Mouse (Mus musculus) right cerebral cortex, postnatal 14 days (tissue): ENCODE results near the gene Isyna1.

ENCODE experiments used
- DNase-seq: peaks from one replicate; pipeline ENCODE4 v3.0.0; 2022

The Isyna1 gene

DNA sequence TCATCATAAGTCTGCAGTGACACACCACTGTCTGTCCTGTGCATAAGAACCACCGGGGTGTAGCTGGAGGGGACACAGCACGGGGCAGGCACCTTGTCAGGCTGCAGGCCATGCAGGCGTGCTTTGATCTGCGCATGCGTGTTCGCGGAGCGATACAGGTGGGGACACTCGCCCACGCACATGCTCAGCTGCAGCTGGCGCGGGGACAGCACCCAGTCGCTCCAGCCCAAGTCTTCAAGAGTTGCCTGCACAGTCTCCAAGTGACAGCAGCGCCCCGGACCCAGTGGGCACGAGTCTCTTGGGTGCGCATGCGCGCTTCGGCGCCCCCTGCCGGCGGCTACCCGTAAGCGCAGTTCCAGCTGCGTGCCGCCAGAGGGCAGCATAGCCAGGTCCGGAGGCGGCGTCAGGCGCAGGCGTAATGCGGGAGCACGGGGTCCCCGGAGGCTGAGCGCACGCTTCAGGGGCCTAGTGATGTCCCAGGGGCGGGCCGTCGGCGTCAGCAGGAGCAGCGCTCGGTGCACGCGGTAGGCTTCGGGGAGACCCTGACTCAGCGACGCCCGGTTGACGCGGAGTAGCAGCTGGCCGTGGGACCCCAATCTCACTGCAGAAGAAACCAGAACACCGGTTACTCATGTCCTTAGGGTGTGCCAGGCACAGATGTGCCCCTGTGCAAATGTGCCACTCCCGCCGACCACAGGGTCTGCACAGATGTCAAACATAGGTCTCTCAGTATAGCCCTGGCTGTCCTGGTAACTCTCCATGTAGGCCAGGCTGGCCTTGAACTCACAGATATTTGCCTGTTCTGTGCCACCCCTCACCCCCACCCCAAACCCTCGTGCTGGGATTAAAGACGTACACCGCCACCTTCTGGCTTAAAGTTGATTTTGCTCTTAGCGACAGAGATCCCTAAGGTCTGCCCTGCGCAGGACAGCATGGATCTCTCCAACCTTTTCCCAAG, 35.7 kb downstream of the Isyna1 start:
- peak; percentile 84 for DNase-seq

DNA sequence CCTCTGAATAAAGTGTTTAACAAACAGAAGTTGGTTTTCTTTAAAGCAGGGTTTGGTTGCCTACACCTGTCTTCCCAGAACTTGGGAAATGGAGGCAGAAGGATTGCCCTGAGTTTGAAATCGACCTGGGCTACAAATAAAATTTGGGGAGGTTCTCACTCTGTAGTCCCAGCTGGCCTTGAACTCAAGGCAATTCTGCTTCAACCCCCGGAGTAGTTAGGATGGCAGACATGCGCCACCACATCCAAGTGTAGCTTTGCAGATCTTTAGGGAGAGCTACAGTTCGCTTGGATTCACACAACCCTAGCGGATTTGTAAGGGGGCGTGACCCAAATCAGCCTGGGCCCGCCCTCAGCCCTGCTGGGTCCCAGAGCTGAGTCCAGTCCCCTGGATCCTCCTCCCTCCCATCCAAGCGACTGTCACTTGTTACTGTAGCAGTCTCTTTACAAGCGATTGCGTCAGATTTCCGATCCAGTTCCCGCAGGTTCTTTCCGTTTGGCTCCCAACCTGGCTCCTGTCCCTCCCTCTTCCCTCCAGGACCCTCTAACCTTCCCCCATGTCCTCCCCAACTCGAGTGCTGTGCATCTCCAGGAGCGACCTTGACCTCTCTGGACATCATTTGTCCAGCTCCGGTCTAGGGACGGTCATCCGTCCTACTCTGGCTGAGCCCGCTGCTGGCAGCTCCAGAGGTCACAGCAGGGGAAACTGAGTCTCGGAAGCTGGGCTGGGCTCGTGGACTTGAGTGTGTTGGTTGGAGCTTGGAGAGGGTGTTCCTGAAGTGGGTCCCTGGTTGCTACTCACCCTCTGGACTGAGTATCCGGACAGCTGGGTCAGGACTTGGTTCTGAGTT, 36.6 kb downstream of the Isyna1 start:
- no peak for DNase-seq

DNA sequence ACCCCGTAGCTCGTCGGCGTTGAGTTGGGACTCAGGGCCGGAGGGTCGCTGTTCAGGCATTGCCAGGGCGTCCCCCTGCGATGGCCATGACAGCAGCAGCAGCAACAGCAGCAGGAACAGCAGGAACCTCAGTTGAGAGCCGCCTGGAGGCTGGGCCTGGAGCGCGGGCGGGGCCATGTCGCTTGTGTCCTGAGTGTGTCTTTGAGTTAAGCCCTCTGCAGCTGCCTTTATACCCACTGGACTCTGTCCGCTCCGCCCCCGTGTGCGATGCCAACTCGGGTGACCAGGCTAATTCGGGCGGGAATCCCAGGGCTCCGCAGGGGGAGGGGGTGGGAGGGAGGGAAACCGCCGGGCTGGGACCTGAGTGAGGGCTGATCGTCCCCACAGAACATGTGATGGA, 37.3 kb downstream of the Isyna1 start:
- DNase-seq: no peak

DNA sequence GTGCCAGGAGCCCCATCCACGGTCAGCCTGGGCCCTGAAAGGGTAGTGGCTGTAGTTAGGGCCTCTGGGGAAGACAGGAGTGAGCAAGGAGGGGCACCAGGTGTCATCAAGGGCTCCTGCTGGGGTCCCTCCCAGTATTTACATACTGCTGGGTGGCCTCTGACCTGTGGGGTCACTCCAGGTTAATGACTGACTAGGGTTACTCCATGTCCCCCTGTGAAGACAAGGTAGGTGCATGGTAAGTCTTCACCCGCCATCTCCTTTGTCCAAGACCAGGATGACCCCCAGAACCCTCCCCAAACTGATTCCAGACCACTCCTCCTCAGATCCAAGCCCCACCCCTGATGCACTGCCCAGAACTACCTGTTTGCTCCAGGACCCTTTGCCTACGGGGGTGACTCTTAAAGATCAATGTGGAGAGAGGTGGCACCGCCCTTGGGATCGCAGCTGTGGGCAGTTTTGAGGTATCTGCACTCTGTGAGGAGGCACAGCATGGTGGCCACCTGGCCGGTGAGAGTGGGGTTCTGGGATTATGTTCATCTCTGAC, 38.2 kb downstream of the Isyna1 start, which contains the start of gene Gdf15:
Gene Gdf15 (minus strand): TSS at position 111 of the 547 bp plus-strand sequence.
- no peak for DNase-seq

DNA sequence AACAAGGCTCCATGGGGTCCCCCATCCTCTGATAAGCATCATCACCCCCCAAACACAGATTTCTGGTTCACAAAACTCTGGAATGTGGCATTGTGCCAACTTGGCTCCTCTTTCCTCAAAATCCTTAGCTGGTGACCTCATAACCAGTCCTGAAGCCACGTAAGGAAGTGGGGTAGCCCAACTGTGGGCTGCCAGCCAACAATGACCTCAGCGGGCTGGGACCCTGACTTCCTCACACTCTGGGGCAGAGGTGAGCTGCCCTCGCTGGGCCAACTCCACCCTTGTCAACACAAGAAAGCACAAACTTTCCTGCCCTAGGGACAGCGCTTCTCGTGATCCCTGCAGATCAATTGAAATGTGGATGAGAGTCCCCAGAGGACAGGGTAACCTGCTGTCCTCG, 39.9 kb downstream of the Isyna1 start:
- no peak for DNase-seq

DNA sequence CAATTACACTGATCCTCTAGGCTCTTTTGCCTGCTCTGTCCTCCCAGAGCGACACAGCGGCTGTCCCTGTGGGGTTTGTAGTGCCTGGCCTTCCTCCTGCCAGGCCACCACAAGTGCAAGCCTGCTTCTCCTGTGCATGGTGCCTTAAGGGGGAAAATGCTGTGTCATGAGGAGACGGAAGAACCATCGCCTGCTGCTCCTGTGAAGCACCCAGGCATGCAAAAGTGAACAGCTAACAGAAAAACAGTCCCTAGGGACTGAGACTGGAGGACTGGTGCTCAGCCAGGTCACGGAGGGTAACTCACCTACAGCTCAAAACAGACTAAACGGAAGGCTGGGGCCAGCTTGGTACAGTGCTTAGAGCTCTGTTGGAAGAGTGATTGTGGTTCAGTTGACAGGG, 41.4 kb downstream of the Isyna1 start:
- no peak for DNase-seq

DNA sequence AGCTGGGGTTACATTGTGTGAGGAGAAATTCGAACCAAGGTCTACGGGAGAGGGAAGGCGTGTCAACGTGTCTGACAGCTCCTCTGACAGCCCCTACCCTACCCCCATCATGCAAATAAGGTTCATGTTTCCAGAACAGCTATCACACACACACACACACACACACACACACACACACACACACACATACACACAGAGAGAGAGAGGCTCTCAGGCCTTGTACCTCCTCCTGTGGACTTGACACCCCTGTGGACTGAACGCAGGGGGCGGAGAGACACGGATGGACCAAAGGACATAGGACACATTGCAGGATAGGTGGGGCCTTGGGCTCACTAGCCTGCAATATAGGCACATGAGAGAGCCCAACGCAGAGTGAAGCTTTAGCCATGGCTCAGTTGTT, 42.7 kb downstream of the Isyna1 start:
- DNase-seq: no peak

DNA sequence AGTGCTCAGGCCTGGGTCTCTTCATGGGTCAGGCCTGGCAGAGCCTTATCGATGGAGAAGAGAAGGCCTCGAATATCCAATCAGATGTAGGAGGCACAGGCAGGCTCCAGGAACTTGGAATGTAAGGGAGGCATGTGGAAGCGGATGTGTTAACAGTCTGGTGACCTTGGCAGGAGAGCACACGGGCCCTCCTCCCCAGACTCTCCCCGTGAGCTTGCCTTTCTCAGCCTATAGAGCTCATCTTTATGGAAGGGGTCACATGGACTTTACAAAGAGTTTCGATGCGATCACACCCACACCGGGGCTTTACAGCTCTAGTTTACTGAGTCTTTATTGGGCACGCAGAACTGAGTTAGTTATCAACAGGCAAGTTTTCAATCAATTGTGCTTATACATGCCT, 44.6 kb downstream of the Isyna1 start:
- no peak for DNase-seq

DNA sequence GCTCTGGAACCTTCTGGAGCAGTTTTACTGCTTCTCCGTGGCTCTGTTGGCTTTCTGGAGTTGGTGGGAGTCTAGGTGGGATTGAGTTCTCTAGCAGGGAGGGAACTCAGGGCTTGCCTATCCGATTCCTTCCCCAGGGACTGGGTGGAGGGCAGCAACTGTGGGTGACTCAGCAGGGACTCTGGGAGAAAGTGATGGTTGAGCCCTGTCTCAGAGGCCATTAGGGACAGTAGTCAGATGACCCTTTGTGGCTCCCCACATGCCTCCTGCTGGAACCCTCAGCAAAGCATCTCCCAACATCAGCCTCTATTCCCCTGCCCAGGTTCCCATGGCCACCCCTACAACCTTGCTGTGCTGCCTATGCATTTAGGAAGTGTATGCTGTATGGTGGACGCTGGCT, 48.8 kb downstream of the Isyna1 start:
- no peak for DNase-seq

DNA sequence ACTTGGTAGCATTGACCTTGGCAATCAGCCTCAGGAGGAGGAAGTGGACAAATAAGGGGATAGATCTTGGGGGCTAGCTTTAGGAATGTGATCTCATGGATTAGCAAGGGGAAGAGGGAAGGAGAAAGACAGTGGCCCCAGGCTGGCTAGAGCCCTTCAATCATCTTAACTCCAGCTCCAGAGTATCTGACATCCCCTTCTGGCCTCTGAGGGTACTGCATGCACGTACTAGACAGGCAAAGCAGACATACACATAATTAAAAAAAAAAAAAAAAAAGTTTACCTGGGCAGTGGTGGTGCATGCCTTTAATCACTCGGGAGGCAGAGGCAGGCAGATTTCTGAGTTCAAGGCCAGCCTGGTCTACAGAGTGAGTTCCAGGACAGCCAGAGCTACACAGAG, 49.9 kb downstream of the Isyna1 start:
- DNase-seq: no peak

DNA sequence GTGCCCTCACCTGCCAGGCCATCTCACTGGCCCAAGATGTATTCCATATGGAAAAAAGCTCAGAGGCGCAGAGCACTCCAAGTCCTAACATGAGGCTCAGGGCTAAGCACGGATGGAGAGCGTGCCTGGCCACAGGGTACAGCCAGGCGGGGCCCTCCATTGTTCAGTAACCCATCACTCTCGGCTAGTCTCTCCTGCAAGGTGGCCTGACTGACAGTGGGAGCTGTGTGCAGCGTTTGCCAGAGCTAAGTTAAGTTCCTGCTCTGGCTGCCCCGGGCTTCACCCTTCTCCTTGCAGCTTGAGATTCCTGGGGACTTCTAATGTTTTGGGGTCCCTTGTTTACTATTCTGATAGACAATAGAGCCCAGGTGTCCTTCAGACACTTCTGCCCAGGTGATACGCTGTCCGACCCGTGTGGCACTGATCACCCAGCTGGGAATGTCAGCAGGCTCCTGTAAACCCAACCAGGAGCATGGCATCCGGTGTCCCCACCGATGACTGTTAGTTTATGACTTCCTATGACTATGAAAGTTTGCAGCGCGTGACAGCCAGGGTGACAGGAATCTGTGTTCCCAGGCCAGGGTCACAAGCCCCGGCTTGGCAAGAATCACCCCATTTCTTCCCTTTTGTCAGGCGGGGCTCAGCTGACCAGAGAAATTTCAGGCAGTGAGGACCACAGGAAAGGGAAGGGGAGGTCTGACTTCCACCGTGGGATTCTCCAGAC, 51.5 kb downstream of the Isyna1 start:
- no peak for DNase-seq

DNA sequence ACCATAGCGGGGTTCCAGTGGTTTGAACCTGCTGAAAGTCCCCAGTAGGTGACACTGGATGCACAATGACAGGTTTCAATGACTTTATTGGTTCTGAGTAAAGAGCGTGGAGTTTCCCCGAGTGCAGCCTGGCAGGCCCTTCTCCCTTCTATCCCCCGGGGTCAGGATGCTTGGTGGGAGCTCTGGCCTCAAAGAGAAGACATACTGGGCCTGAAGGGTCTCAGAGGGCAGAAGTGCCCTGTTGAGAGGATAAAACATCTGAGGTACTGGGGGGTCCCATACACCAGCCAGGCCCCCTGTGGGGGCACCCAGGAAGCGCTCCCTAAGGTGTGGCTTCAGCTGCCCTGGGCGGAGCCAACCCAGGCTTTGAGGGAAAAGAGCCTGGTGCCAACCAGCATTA, 52.2 kb downstream of the Isyna1 start:
- DNase-seq: no peak

DNA sequence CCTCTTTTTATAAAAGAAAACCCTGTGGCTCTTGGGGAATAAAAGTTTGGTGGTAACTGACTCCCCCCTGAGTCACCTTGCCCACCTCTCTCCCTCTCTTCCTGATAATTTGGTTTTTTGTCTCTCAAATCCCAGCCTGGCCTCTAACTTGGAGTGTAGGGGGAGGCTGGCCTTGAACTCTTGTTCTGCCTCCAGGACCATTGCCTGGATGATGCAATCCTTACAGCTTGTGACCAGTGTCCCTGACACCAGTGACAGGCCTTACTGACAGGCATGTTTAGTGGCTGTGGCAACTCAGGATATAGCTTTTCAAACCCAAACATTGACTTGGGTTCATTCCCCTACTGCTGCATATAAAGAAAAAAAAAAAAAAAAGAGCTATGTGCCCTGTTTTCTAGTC, 52.6 kb downstream of the Isyna1 start:
- DNase-seq: no peak
